Mouse (Mus musculus): ENCODE data around the gene Mrpl53.

The Mrpl53 gene

DNA sequence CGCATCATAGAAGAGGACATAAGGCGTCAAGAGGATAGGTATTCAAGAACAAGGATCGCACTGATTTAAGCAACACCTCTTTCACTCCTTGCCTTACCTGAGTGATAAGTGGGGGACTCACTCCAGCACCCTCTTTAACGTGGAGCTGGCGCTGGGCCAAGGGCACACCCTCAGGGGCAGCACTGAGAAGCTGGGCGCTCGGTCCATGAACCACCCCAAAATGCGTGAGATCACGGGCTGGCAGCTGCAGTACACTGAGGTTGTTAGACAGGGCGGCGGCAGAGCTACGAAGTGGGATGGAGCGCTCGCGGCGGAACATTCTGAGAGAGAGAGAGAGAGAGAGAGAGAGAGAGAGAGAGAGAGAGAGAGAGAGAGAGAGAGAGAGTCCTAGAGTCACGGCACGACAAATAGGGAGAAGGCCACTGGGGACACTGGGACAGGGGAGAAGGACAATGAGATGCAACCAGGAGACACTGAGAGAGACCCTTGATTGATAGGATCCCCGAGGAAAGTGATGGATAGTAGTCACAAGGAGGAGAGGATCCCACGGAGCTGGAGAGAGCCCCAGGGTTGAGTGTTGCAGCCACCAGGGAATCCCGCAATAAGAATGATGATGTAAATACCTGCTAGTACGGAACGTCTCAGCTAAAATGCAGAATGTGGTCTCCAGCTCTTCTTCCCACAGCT, 46.9 kb downstream of the Mrpl53 start:
- DNase-seq, result peak; percentile 32 to 51

DNA sequence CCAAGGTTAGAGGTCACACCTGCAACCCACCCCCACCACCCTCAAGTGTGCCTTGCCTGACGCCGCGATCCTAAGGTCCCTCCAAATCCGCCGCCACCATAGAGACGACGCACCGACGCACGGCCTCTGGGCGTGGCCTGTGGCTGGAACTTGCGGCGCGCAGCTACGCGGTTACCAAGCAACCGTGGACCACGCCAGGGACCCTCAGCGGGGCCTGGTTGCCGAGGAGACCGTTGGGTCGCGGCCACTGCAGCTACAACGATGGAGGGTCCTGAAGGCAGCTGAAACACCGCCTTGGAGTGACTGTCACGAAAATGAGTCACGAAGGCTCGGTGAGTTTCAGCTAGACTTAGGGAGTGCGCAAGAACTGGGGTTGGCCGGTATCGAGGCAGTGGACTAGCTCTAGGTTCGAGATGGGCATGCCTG, 47.4 kb downstream of the Mrpl53 start, which contains the start of the genes Wdr54 and 1700003E16Rik:
TSS of gene Wdr54 (minus strand) at position 139 of the 426 bp plus-strand sequence.
TSS of gene 1700003E16Rik (plus strand) at position 146 of the 426 bp plus-strand sequence.
- DNase-seq, result peak; percentile 78 to 83

DNA sequence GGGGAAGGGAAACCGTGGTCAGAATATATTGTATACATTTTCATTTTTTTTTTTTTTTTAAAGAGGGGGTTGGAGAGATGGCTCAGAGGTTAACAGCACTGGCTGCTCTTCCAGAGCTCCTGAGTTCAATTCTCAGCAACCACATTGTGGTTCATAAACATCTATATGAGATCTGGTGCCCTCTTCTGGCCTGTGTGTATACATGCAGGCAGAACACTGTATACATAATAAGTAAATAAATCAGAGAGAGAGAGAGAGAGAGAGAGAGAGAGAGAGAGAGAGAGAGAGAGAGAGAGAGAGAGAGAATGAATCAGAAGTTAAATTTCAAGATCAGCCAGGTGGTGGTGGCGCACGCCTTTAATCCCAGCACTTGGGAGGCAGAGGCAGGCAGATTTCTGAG, 50.6 kb downstream of the Mrpl53 start:
- DNase-seq, result peak in 1 of 2 experiments; percentile 55

Measured in cerebellum, postnatal 25 days (tissue).